Mouse (Mus musculus) neutrophil, adult 5-6 weeks (primary cell): ENCODE data around the gene Specc1. TPM values are rescaled to one million over a fixed set of nuclear protein-coding genes. Genes with fewer than 3 reads are reported as not detected.

Experiments used
- ATAC-seq: fragments of 151-379, 151-347 bp; 2 replicates; pipeline ENCODE4 v1.8.0; 2017; ENCODE audit warnings: mild to moderate bottlenecking, moderate TSS enrichment; ENCODE audit not compliant: insufficient number of reproducible peaks, poor library complexity, low FRiP score, severe bottlenecking; ENCODE audit errors: extremely low read depth
- total RNA-seq: library from RNA; stranded (forward); fragments of 200-1000 nt; gene quantifications from 2 replicates; pipeline ENCODE4 v1.2.3, GENCODE M21; 2017

The Specc1 gene
- total RNA-seq, 1 experiment from 2014 or later: 17.7 TPM

GRCm38 (mm10) chr11:62027705-62028104 lies 71.1 kb downstream of the Specc1 start:
- no peak for ATAC-seq

- no peak for ATAC-seq
These were observed 72.6 kb downstream of the Specc1 start for GRCm38 (mm10) chr11:62029171-62029570.

- ATAC-seq: no peak
These were observed 78.0 kb downstream of the Specc1 start for GRCm38 (mm10) chr11:62034564-62034963.

GRCm38 (mm10) chr11:62035220-62035619 lies 78.7 kb downstream of the Specc1 start:
- no peak for ATAC-seq

- ATAC-seq: no peak
These were observed 83.6 kb downstream of the Specc1 start for GRCm38 (mm10) chr11:62040122-62040521.

- no peak for ATAC-seq
These were observed 88.1 kb downstream of the Specc1 start for GRCm38 (mm10) chr11:62044627-62045026.

GRCm38 (mm10) chr11:62045964-62046363 lies 89.4 kb downstream of the Specc1 start:
- no peak for ATAC-seq

- ATAC-seq: peak; percentile 56; the same call in 1 of the 2 replicates
These were observed 91.5 kb downstream of the Specc1 start for GRCm38 (mm10) chr11:62047817-62048640.

- ATAC-seq: no peak
These were observed 92.6 kb downstream of the Specc1 start for GRCm38 (mm10) chr11:62049170-62049569.

- ATAC-seq: no peak
These were observed 94.1 kb downstream of the Specc1 start for GRCm38 (mm10) chr11:62050356-62051330.

- no peak for ATAC-seq
These were observed 94.9 kb downstream of the Specc1 start for GRCm38 (mm10) chr11:62051487-62051886.

GRCm38 (mm10) chr11:62053928-62054327 lies 97.4 kb downstream of the Specc1 start:
- ATAC-seq: no peak

GRCm38 (mm10) chr11:62064565-62064964 lies 108.0 kb downstream of the Specc1 start:
- no peak for ATAC-seq

GRCm38 (mm10) chr11:62065655-62066054 lies 109.1 kb downstream of the Specc1 start:
- no peak for ATAC-seq

- ATAC-seq: no peak
These were observed 113.0 kb downstream of the Specc1 start for GRCm38 (mm10) chr11:62069554-62069953.

- no peak for ATAC-seq
These were observed 113.6 kb downstream of the Specc1 start for GRCm38 (mm10) chr11:62070206-62070605.

- no peak for ATAC-seq
These were observed 115.8 kb downstream of the Specc1 start for GRCm38 (mm10) chr11:62072406-62072805.

GRCm38 (mm10) chr11:62073575-62074140 lies 117.1 kb downstream of the Specc1 start:
- no peak for ATAC-seq

- ATAC-seq: no peak
These were observed 118.0 kb downstream of the Specc1 start for GRCm38 (mm10) chr11:62074578-62074977.
